Mouse (Mus musculus): Measurements from ENCODE around the gene Tshz2. TPM values are rescaled to one million over a fixed set of nuclear protein-coding genes. Genes with fewer than 3 reads are reported as not detected.
A peak's percentile ranks its signal among the peaks of the same experiment; 100 is the strongest.

Tshz2 gene
- polyA plus RNA-seq, 1 experiment from 2014 or later, result 22.8 TPM

DNA sequence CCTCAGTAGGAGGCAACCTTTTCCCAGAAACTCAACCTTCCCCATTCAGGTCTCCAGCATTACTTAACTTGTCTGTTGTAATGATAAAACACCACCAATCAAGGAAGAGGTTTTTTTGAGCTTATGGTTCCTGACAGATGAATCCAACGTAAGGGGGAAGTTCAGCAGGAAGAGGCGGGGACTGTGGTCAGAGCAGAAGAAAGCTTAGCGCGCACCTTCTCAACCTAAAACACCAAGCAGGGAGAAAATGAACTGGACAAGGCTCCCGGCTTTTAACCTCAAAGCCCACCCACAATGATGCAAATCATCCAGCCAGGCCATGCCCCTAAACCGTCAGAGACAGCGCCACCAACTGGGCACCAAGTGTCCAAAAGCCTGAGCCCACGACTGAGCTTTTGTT lies 399.1 kb downstream of the Tshz2 start:
- no peak for ATAC-seq

DNA sequence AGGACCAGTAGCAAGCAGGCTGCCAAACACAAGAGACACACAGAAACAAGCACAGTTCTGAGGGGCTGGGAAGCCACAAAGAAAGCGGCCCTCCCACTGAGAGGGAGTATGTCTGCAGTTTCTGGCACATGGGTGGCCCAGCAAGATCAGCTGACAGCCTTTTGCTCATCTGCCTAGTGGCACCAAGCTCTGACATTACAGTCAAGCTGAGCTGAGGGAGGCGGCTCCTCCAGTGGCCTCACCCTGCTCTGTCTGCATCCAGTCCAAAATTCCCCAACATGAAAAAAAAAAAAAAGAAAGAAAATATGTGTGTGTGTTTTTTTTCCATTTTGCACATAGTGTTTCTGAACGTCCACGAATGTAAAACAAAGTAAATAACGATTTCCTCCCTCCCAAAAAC lies 400.4 kb downstream of the Tshz2 start:
- 77% methylated on average over 5 of the region's 5 CpGs for WGBS
- H3K9me3 ChIP-seq (replicated peaks; ENCODE audit: control insufficient read depth, low read length, poor library complexity, severe bottlenecking), result no peaks in the 10 kb centered on the region
- no peaks in the 10 kb centered on the region for H3K27me3 ChIP-seq (ENCODE audit: control insufficient read depth, insufficient read depth, low read depth, low read length)

More for the DNA sequence above, 399.1 kb downstream of the Tshz2 start:
- H3K36me3 ChIP-seq (ENCODE audit: control insufficient read depth, insufficient read depth, low read length), result no peaks in the 10 kb centered on the region
- no peak overlapping the region for H3K4me2 ChIP-seq (ENCODE audit: low read length)
- H3K4me1 ChIP-seq (ENCODE audit: control insufficient read depth, insufficient read depth, low read length), result peaks cover 12% of the 10 kb centered on the region
- H3K9me3 ChIP-seq (replicated peaks; ENCODE audit: control insufficient read depth, low read length, poor library complexity, severe bottlenecking), result no peaks in the 10 kb centered on the region
- WGBS, result 72% methylated on average over 8 of the region's 8 CpGs
- no peak overlapping the region for H3K4me3 ChIP-seq (ENCODE audit: low read depth, low read length)
- H3K9ac ChIP-seq (ENCODE audit: low read depth, low read length), result no peak overlapping the region
- no peak overlapping the region for H3K27ac ChIP-seq (ENCODE audit: low read length)
- no peaks in the 10 kb centered on the region for H3K27me3 ChIP-seq (ENCODE audit: control insufficient read depth, insufficient read depth, low read depth, low read length)

DNA sequence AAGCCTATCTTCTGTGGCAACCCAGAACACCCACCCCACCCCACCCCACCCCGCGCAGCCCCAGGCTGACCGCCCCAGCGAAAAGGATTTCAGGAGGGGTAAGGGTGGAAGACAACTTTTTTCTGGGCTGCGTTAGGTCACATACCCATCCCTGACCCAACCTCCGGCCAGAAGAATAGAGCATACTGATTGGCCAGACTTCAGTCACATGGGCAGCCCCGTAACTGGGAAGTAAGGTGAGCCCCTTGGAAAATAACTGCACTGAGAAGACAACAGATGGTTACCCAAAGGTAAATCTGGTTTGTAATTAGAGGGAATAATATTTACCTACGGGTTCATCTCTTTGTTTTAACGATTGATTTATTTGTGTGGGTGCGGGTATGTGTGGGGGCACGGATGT lies 402.0 kb downstream of the Tshz2 start:
- Histone ChIP-seq H3K27me3 (ENCODE audit: control insufficient read depth, insufficient read depth, low read depth, low read length) (no peaks in the 10 kb centered on the region), H3K9me3 (replicated peaks; ENCODE audit: control insufficient read depth, low read length, poor library complexity, severe bottlenecking) (no peaks in the 10 kb centered on the region), H3K4me1 (ENCODE audit: control insufficient read depth, insufficient read depth, low read length) (peaks cover 8% of the 10 kb centered on the region), H3K9ac (ENCODE audit: low read depth, low read length) (no peak overlapping the region), H3K27ac (ENCODE audit: low read length) (no peak overlapping the region), H3K36me3 (ENCODE audit: control insufficient read depth, insufficient read depth, low read length) (no peaks in the 10 kb centered on the region), H3K4me3 (ENCODE audit: low read depth, low read length) (no peak overlapping the region), H3K4me2 (ENCODE audit: low read length) (no peak overlapping the region)
- no peak for ATAC-seq
- 97% methylated on average over 11 of the region's 11 CpGs for WGBS

More for the DNA sequence above, 400.4 kb downstream of the Tshz2 start:
- Histone ChIP-seq H3K4me3 (ENCODE audit: low read depth, low read length) (no peak overlapping the region), H3K36me3 (ENCODE audit: control insufficient read depth, insufficient read depth, low read length) (no peaks in the 10 kb centered on the region), H3K9ac (ENCODE audit: low read depth, low read length) (no peak overlapping the region), H3K4me2 (ENCODE audit: low read length) (no peak overlapping the region), H3K4me1 (ENCODE audit: control insufficient read depth, insufficient read depth, low read length) (peaks cover 12% of the 10 kb centered on the region), H3K27ac (ENCODE audit: low read length) (no peak overlapping the region)
- ATAC-seq, result no peak

DNA sequence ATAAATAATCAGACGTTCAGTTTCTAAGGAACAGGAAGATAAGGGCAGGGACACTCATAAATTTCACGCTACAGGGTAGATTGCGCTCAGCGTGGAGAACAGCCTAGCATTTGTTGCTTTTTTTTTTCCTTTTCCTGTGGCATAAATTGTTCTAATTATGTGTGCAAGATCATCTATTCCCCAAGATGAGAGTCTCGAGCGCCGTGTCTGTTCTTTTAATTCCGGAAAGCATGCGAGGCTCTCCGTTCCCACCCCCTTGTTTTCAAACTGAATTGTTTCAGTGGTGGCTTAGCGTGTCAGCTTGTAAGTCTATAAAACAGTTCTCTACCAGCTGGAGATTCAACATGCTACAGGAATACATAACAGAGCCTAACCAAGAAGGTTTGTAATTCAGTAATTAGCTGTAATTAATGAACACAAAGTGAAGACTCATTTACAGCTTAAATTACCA lies 404.0 kb downstream of the Tshz2 start:
- no peak overlapping the region for H3K9ac ChIP-seq (ENCODE audit: low read depth, low read length)
- H3K36me3 ChIP-seq (ENCODE audit: control insufficient read depth, insufficient read depth, low read length), result no peaks in the 10 kb centered on the region
- peaks cover 9% of the 10 kb centered on the region for H3K4me1 ChIP-seq (ENCODE audit: control insufficient read depth, insufficient read depth, low read length)
- peak overlapping the region; percentile 21 for H3K4me2 ChIP-seq (ENCODE audit: low read length)
- no peak for ATAC-seq
- H3K9me3 ChIP-seq (replicated peaks; ENCODE audit: control insufficient read depth, low read length, poor library complexity, severe bottlenecking), result no peaks in the 10 kb centered on the region
- 22% methylated on average over 11 of the region's 11 CpGs for WGBS
- H3K27me3 ChIP-seq (ENCODE audit: control insufficient read depth, insufficient read depth, low read depth, low read length), result no peaks in the 10 kb centered on the region
- H3K27ac ChIP-seq (ENCODE audit: low read length), result peak overlapping the region; percentile 23; the same call in 1 of the 2 replicates
- no peak overlapping the region for H3K4me3 ChIP-seq (ENCODE audit: low read depth, low read length)

DNA sequence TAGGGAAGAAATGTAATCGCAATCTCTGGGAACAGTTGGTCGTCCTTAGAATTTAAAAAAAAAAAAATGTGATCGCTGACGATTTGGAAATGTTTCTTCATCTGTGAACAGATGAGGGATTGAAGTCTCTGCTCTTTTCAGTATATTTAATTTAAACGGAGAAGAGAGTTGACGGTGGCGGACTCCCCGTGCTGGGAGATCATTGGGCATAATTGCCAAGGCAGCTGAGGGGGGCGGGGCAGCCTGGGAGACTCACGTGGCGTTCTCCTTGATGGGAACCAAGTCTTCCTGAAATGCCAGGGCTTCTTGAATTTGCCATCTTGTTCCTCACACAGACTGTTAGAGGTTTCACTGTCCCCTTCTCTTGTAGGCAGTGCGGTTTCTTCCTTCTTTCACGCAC lies 404.5 kb downstream of the Tshz2 start:
- Histone ChIP-seq H3K36me3 (ENCODE audit: control insufficient read depth, insufficient read depth, low read length) (no peaks in the 10 kb centered on the region), H3K9me3 (replicated peaks; ENCODE audit: control insufficient read depth, low read length, poor library complexity, severe bottlenecking) (no peaks in the 10 kb centered on the region), H3K4me1 (ENCODE audit: control insufficient read depth, insufficient read depth, low read length) (peaks cover 9% of the 10 kb centered on the region), H3K9ac (ENCODE audit: low read depth, low read length) (no peak overlapping the region; the same call in 1 of the 2 replicates), H3K27me3 (ENCODE audit: control insufficient read depth, insufficient read depth, low read depth, low read length) (no peaks in the 10 kb centered on the region), H3K4me3 (ENCODE audit: low read depth, low read length) (no peak overlapping the region), H3K27ac (ENCODE audit: low read length) (peak overlapping the region; percentile 48; the same call in 1 of the 2 replicates), H3K4me2 (ENCODE audit: low read length) (peak overlapping the region; percentile 29)
- WGBS, result 51% methylated on average over 13 of the region's 13 CpGs
- ATAC-seq, result no peak

DNA sequence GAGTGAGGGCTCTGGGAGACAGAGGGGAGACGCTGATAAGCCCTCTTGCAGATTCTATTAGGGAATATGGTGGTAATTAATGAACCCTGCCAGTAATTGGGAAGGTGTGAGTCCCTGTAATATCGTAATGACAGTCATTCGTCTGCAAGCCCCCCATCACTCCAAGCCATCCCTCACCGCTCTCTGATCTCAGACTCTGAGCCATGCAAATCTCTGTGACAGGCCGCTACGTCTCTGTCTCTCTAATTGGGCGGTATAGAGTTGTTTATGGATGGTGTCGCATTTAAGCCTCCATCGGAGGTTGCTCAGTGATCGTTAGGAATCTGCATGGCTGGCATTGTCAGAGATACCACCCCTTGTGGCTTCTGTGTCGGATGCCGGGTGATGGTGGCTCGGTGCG lies 407.0 kb downstream of the Tshz2 start:
- H3K36me3 ChIP-seq (ENCODE audit: control insufficient read depth, insufficient read depth, low read length), result no peaks in the 10 kb centered on the region
- no peaks in the 10 kb centered on the region for H3K27me3 ChIP-seq (ENCODE audit: control insufficient read depth, insufficient read depth, low read depth, low read length)
- H3K4me2 ChIP-seq (ENCODE audit: low read length), result no peak overlapping the region
- H3K27ac ChIP-seq (ENCODE audit: low read length), result no peak overlapping the region
- no peak overlapping the region for H3K9ac ChIP-seq (ENCODE audit: low read depth, low read length)
- no peak; the same call in 1 of the 2 replicates for ATAC-seq
- 40% methylated on average over 14 of the region's 14 CpGs for WGBS
- no peaks in the 10 kb centered on the region for H3K9me3 ChIP-seq (replicated peaks; ENCODE audit: control insufficient read depth, low read length, poor library complexity, severe bottlenecking)
- H3K4me3 ChIP-seq (ENCODE audit: low read depth, low read length), result no peak overlapping the region
- peaks cover 9% of the 10 kb centered on the region for H3K4me1 ChIP-seq (ENCODE audit: control insufficient read depth, insufficient read depth, low read length)

DNA sequence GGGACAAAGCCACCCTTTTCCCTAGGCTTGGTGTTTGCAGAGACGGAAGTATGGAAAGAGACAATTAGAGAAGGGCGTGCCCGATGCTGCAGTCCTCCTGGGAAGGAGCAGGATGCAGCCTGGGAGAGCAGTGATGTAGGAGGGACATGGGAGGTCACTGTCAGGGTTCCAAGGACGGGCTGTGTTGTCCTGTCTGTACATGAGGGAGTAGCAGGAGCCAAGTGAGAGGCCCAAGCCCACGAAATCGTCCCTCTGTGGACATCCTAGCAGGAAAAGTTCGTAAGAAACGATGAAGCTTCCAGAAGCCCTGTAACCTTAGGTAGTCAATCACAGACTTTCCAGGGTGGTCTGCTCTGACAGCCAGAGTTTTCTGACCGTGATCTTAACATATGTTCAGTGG lies 408.3 kb downstream of the Tshz2 start:
- Histone ChIP-seq H3K4me1 (ENCODE audit: control insufficient read depth, insufficient read depth, low read length) (peaks cover 7% of the 10 kb centered on the region), H3K9ac (ENCODE audit: low read depth, low read length) (no peak overlapping the region), H3K9me3 (replicated peaks; ENCODE audit: control insufficient read depth, low read length, poor library complexity, severe bottlenecking) (no peaks in the 10 kb centered on the region), H3K27me3 (ENCODE audit: control insufficient read depth, insufficient read depth, low read depth, low read length) (no peaks in the 10 kb centered on the region), H3K4me2 (ENCODE audit: low read length) (no peak overlapping the region), H3K36me3 (ENCODE audit: control insufficient read depth, insufficient read depth, low read length) (no peaks in the 10 kb centered on the region), H3K27ac (ENCODE audit: low read length) (no peak overlapping the region), H3K4me3 (ENCODE audit: low read depth, low read length) (no peak overlapping the region)
- 66% methylated on average over 9 of the region's 9 CpGs for whole genome bisulfite sequencing
- ATAC-seq, result no peak

DNA sequence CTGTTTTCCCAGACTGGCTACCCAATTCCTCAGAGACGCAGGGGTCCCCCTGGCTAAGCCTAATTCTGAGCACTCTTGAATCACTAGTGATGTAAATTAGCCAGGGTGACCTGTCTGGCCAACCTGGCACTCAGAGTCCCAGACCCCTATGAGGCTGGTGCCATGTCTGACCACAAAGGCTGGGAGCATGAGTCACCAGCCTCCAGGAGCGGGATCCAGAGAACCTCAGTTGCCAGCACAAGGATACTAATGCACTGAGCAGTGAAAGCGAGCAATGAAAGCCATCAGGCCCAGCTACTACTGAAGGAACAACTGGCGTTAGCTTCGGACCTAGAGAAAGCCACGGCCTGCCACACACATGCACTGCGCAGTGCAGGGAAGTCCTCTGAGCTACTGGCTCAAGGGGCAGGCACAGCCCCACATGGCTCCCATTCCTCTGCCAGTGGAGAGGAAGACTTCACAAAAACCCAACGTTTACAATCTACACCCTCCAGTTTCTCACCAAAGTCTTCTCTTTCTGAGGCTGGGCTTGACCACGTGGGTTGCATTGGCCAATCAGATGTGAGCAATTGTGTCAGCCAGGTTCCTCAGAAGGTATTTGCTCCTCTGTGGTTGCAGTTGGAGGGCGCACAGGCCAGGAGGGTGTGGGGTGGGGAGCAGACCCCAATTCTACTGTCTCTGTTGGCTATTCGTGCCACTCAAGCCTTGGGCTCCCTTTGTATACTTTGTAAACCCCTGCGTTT lies 409.8 kb downstream of the Tshz2 start:
- WGBS, result 85% methylated on average over 12 of the region's 12 CpGs
- Histone ChIP-seq H3K9me3 (replicated peaks; ENCODE audit: control insufficient read depth, low read length, poor library complexity, severe bottlenecking) (no peaks in the 10 kb centered on the region), H3K4me1 (ENCODE audit: control insufficient read depth, insufficient read depth, low read length) (peaks cover 2% of the 10 kb centered on the region; the same call in 1 of the 2 replicates), H3K9ac (ENCODE audit: low read depth, low read length) (no peak overlapping the region), H3K4me3 (ENCODE audit: low read depth, low read length) (no peak overlapping the region), H3K4me2 (ENCODE audit: low read length) (no peak overlapping the region), H3K36me3 (ENCODE audit: control insufficient read depth, insufficient read depth, low read length) (no peaks in the 10 kb centered on the region), H3K27ac (ENCODE audit: low read length) (no peak overlapping the region), H3K27me3 (ENCODE audit: control insufficient read depth, insufficient read depth, low read depth, low read length) (no peaks in the 10 kb centered on the region)
- ATAC-seq, result no peak

DNA sequence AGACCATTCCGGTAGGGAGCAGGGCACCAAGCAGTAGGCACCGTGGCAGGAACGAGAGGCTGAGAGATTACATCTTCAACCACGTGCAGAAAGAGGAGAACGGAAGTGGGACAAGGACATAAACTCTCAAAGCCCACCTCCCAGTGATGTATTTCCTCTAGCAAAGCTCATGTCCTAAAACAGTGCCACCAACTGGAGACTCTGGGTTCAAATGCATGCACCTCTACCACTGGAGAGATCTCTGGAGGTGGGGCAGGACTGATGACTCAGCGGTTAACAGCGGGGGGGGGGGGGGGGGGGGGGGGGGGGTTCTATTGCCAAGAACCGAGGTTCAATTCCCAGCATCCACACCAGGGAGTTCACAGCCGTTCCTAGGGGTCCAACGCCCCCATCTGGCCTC lies 410.5 kb downstream of the Tshz2 start:
- H3K27ac ChIP-seq (ENCODE audit: low read length), result no peak overlapping the region
- H3K4me2 ChIP-seq (ENCODE audit: low read length), result no peak overlapping the region
- H3K36me3 ChIP-seq (ENCODE audit: control insufficient read depth, insufficient read depth, low read length), result no peaks in the 10 kb centered on the region
- ATAC-seq, result no peak
- H3K27me3 ChIP-seq (ENCODE audit: control insufficient read depth, insufficient read depth, low read depth, low read length), result no peaks in the 10 kb centered on the region
- H3K9me3 ChIP-seq (replicated peaks; ENCODE audit: control insufficient read depth, low read length, poor library complexity, severe bottlenecking), result no peaks in the 10 kb centered on the region
- H3K9ac ChIP-seq (ENCODE audit: low read depth, low read length), result no peak overlapping the region
- H3K4me3 ChIP-seq (ENCODE audit: low read depth, low read length), result no peak overlapping the region
- WGBS, result 94% methylated on average over 8 of the region's 10 CpGs
- H3K4me1 ChIP-seq (ENCODE audit: control insufficient read depth, insufficient read depth, low read length), result peaks cover 2% of the 10 kb centered on the region; the same call in 1 of the 2 replicates
